Mouse (Mus musculus) neural tube, embryonic 15.5 days (tissue): ENCODE measurements around the gene Ssbp2. TPM values are rescaled to one million over a fixed set of nuclear protein-coding genes. Genes with fewer than 3 reads are reported as not detected.

ENCODE experiments used
- ATAC-seq: fragments of 200-750 bp; cut with Nextera tagmentation; 2 replicates; pipeline ENCODE4 v1.8.0; 2017; ENCODE audit warnings: mild to moderate bottlenecking, moderate TSS enrichment, moderate library complexity; ENCODE audit not compliant: low FRiP score
- H3K27ac ChIP-seq: fragments of 300-500 bp; sonication (generic); replicated peaks from 2 replicates; pipeline ENCODE4 v1.5.1; 2015; ENCODE audit warnings: mild to moderate bottlenecking, inconsistent platforms
- H3K27me3 ChIP-seq: fragments of 300-500 bp; sonication (generic); replicated peaks from 2 replicates; pipeline ENCODE4 v1.6.1; 2015; ENCODE audit warnings: inconsistent platforms
- H3K36me3 ChIP-seq: fragments of 300-500 bp; sonication (generic); 2 replicates; pipeline ENCODE4 v1.6.1; 2015; ENCODE audit warnings: inconsistent platforms
- H3K4me1 ChIP-seq: fragments of 300-500 bp; sonication (generic); 2 replicates; pipeline ENCODE4 v1.6.1; 2015; ENCODE audit warnings: inconsistent platforms
- H3K4me2 ChIP-seq: fragments of 300-500 bp; sonication (generic); 2 replicates; pipeline ENCODE4 v1.6.1; 2015; ENCODE audit warnings: inconsistent platforms, mild to moderate bottlenecking, moderate library complexity
- H3K4me3 ChIP-seq: fragments of 300-500 bp; sonication (generic); replicated peaks from 2 replicates; pipeline ENCODE4 v1.5.1; 2015; ENCODE audit warnings: mild to moderate bottlenecking, inconsistent platforms
- H3K9ac ChIP-seq: fragments of 300-500 bp; sonication (generic); replicated peaks from 2 replicates; pipeline ENCODE4 v1.6.1; 2015; ENCODE audit warnings: mild to moderate bottlenecking, inconsistent platforms
- H3K9me3 ChIP-seq: fragments of 300-500 bp; sonication (generic); replicated peaks from 2 replicates; pipeline ENCODE4 v1.6.1; 2016; ENCODE audit warnings: inconsistent platforms
- WGBS: fragments of 180-500 bp; shearing (Covaris S2); methylation state at CpG from one replicate; pipeline ENCODE4 v1.1.7; 2015; ENCODE audit warnings: mixed read lengths; 5-methylcytosine and 5-hydroxymethylcytosine counted together
- polyA plus RNA-seq: library from polyadenylated mRNA; unstranded; fragments of >200 nt; fragmentation: Nextera tagmentation; extraction: Ambion mirVana; gene quantifications from 2 replicates; pipeline ENCODE4 v1.2.1, GENCODE M21; 2015

Ssbp2 gene
- polyA plus RNA-seq, 1 experiment from 2014 or later = 214 TPM

- Histone ChIP-seq H3K4me1 (no peaks in the 10 kb centered on the region), H3K4me3 (no peak overlapping the region), H3K9ac (no peak overlapping the region), H3K36me3 (0 out of 2 replicates have a peak, but pooled peaks cover 5% of the 10 kb centered on the region), H3K4me2 (no peak overlapping the region), H3K9me3 (no peaks in the 10 kb centered on the region), H3K27ac (no peak overlapping the region), H3K27me3 (no peaks in the 10 kb centered on the region)
- WGBS = 83% methylated on average over 3 of the region's 3 CpGs
- no peak for ATAC-seq
Measured at GRCm38 (mm10) chr13:91497055-91497454, 37.0 kb downstream of the Ssbp2 start.

DNA sequence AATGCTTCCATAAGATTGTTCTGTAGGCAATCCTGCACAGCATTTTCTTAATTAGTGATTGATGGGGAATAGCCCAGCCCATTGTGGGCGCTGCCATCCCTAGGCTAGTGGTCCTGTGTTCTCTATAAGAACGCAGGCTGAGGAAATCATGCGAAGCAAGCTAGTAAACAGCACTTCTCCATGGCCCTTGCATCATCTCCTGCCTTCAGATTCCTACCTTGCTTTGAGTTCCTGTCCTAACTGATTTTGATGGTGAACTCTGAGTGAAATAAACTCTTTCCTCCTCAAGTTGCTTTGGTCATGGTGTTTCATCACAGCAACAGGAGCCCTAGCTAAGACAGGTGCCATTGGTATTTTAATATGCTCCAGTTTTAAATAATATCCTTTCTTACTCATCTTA is 41.7 kb downstream of the Ssbp2 start:
- no peak overlapping the region for H3K27ac ChIP-seq

GRCm38 (mm10) chr13:91502642-91503373 is 42.7 kb downstream of the Ssbp2 start:
- H3K4me3 ChIP-seq = no peak overlapping the region
- 76% methylated on average over 12 of the region's 12 CpGs for WGBS
- no peak overlapping the region for H3K4me2 ChIP-seq
- no peaks in the 10 kb centered on the region for H3K4me1 ChIP-seq
- ATAC-seq = no peak
- no peaks in the 10 kb centered on the region for H3K9me3 ChIP-seq
- H3K9ac ChIP-seq = no peak overlapping the region
- H3K27me3 ChIP-seq = no peaks in the 10 kb centered on the region
- H3K36me3 ChIP-seq = 0 out of 2 replicates have a peak, but pooled peaks cover 5% of the 10 kb centered on the region
- no peak overlapping the region for H3K27ac ChIP-seq

More for the DNA sequence above, 41.7 kb downstream of the Ssbp2 start:
- Histone ChIP-seq H3K4me1 (no peaks in the 10 kb centered on the region), H3K9me3 (no peaks in the 10 kb centered on the region), H3K27me3 (no peaks in the 10 kb centered on the region), H3K4me2 (no peak overlapping the region), H3K4me3 (no peak overlapping the region), H3K9ac (no peak overlapping the region), H3K36me3 (0 out of 2 replicates have a peak, but pooled peaks cover 5% of the 10 kb centered on the region)
- 91% methylated on average over 3 of the region's 3 CpGs for WGBS
- ATAC-seq = no peak

DNA sequence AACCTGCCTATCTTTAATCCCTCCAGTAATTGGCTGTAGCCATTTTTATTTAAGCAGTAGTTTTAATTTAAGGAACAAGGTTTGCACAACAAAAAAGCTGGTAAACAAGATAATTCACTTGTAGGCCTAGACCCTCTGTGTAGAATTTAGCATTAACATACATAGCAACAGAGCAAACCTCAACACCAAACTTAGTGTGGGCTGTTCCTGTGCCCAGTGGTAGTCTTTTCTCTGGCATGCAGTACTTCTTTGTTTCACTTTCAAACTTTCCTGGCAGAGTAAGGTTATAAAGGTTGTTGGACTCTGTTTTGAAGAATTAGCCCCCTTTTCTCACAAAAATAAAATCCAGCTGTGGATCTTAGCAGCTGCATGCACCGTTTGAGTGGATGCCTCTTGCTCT is 48.9 kb downstream of the Ssbp2 start:
- H3K9ac ChIP-seq = no peak overlapping the region
- no peak overlapping the region for H3K4me2 ChIP-seq
- no peak overlapping the region for H3K27ac ChIP-seq
- peaks cover 5% of the 10 kb centered on the region; the same call in 1 of the 2 replicates for H3K4me1 ChIP-seq
- H3K36me3 ChIP-seq = no peaks in the 10 kb centered on the region
- ATAC-seq = no peak
- H3K4me3 ChIP-seq = no peak overlapping the region
- 82% methylated on average over 1 of the region's 1 CpGs for WGBS
- no peaks in the 10 kb centered on the region for H3K9me3 ChIP-seq
- no peaks in the 10 kb centered on the region for H3K27me3 ChIP-seq

DNA sequence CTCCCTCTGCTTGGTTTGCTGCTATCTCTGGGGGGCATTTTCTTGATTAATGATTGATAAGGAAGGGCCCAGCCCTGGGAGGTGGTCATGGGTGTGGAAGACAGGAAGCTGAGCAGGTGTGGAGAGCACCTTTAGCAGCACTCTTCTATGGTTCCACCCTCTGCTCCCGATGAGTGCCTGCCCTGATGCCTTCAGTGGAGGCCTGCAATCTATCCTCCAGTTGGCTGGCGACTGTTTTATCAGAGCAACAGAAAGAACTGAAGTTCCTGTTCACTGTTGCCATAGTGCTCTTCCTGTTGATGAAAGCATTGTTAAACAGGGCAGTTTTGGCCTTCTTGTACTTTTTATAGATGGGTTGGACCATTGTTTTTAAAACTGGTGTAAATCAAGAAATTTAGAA is 49.4 kb downstream of the Ssbp2 start:
- no peak overlapping the region for H3K4me3 ChIP-seq
- H3K9me3 ChIP-seq = no peaks in the 10 kb centered on the region
- 79% methylated on average over 2 of the region's 2 CpGs for WGBS
- no peak overlapping the region for H3K9ac ChIP-seq
- H3K4me1 ChIP-seq = peaks cover 5% of the 10 kb centered on the region; the same call in 1 of the 2 replicates
- H3K4me2 ChIP-seq = no peak overlapping the region
- H3K27ac ChIP-seq = no peak overlapping the region
- H3K27me3 ChIP-seq = no peaks in the 10 kb centered on the region
- no peaks in the 10 kb centered on the region for H3K36me3 ChIP-seq
- ATAC-seq = no peak

DNA sequence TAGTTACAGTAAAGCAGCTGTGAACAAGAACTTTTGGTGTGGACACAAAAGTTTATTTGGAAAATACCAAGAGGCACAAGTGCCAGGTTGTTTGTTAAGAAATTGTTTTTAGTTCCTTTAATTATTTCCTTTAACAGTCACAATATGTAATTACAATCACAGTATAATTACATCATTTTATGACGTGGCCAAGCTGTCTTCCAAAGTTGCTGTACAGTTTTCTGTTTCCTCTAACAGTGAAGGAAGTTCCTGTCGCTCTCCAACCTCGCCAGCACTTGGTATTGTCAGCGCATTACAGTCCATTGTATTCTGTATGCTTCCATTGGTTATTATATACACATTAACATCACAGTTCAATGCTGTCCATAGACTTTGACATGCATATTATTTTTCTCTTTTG is 54.9 kb downstream of the Ssbp2 start:
- Histone ChIP-seq H3K4me2 (no peak overlapping the region), H3K27me3 (no peaks in the 10 kb centered on the region), H3K4me1 (peaks cover 3% of the 10 kb centered on the region; the same call in 1 of the 2 replicates), H3K27ac (no peak overlapping the region), H3K9ac (no peak overlapping the region), H3K4me3 (no peak overlapping the region), H3K36me3 (no peaks in the 10 kb centered on the region), H3K9me3 (no peaks in the 10 kb centered on the region)
- ATAC-seq = no peak
- WGBS = 92% methylated on average over 4 of the region's 4 CpGs

DNA sequence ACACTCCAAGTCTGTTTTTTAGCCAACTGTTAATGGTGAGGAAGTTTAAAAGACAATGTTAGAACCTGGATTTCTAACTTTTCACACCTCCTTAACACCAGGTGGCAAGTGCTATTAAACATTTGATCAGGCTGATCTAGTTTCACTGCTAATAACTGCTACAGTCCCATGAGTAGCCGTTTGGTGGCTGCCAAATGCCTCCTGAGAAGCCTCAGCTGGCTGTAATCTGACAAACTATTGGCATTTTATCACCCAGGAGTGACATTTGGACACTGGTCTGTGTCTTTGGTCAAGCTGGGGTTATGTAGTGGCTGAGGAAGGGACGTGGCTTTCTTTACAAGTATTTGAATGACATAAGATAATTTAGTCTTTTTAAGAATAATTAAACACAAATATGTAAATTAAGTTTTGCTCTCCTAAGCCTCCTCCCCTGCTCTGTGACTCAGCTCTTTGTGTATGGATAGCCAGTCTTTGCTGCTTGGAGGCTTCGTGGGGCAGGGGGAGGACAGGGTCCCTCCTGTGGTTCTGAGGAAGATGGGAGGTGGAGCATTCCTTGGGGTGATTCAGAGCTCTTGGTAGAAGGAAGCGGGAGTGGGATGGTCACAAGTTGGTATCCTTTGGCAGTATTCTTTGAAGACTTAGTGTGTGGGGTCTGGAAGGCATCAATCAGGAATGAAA is 60.1 kb downstream of the Ssbp2 start:
- no peak for ATAC-seq
- peaks cover 6% of the 10 kb centered on the region; the same call in 1 of the 2 replicates for H3K4me1 ChIP-seq
- no peak overlapping the region for H3K4me3 ChIP-seq
- H3K36me3 ChIP-seq = no peaks in the 10 kb centered on the region
- H3K9me3 ChIP-seq = no peaks in the 10 kb centered on the region
- no peak overlapping the region for H3K9ac ChIP-seq
- 25% methylated on average over 4 of the region's 4 CpGs for WGBS
- H3K27ac ChIP-seq = no peak overlapping the region
- no peaks in the 10 kb centered on the region for H3K27me3 ChIP-seq
- no peak overlapping the region for H3K4me2 ChIP-seq

GRCm38 (mm10) chr13:91520968-91521367 is 60.9 kb downstream of the Ssbp2 start:
- no peak overlapping the region for H3K4me2 ChIP-seq
- no peak overlapping the region for H3K9ac ChIP-seq
- no peak overlapping the region for H3K27ac ChIP-seq
- peaks cover 6% of the 10 kb centered on the region; the same call in 1 of the 2 replicates for H3K4me1 ChIP-seq
- WGBS = 98% methylated on average over 1 of the region's 1 CpGs
- no peaks in the 10 kb centered on the region for H3K36me3 ChIP-seq
- H3K27me3 ChIP-seq = no peaks in the 10 kb centered on the region
- no peaks in the 10 kb centered on the region for H3K9me3 ChIP-seq
- no peak overlapping the region for H3K4me3 ChIP-seq
- ATAC-seq = no peak

DNA sequence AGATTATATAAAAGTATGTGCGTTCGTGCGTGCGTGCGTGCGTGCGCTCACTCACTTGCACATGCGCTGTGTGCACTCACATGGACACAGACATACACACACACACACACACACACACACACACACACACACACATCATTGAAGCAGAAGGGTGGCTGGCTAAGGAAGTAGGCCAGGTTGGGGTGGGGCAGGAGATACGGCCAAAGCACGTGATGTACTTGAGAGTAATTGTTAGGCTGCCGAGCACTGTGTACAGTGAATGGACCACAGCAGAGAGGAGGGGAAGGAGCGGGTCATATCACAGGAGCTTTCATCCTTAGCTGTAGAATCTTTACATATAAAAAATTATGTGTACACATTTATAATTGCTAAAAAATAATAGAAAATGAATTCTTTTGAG is 66.0 kb downstream of the Ssbp2 start:
- 0 out of 2 replicates have a peak, but pooled peaks have one; percentile 21 for ATAC-seq

GRCm38 (mm10) chr13:91529821-91530220 is 69.7 kb downstream of the Ssbp2 start:
- 96% methylated on average over 3 of the region's 3 CpGs for WGBS
- no peaks in the 10 kb centered on the region for H3K4me1 ChIP-seq
- ATAC-seq = no peak
- peaks cover 7% of the 10 kb centered on the region; the same call in 1 of the 2 replicates for H3K36me3 ChIP-seq
- no peaks in the 10 kb centered on the region for H3K9me3 ChIP-seq
- no peak overlapping the region for H3K27ac ChIP-seq
- H3K9ac ChIP-seq = no peak overlapping the region
- H3K27me3 ChIP-seq = no peaks in the 10 kb centered on the region
- no peak overlapping the region for H3K4me3 ChIP-seq
- H3K4me2 ChIP-seq = no peak overlapping the region

More for the DNA sequence above, 66.0 kb downstream of the Ssbp2 start:
- Histone ChIP-seq H3K27me3 (no peaks in the 10 kb centered on the region), H3K4me1 (no peaks in the 10 kb centered on the region), H3K9ac (no peak overlapping the region), H3K9me3 (no peaks in the 10 kb centered on the region), H3K4me2 (no peak overlapping the region), H3K27ac (no peak overlapping the region), H3K4me3 (no peak overlapping the region), H3K36me3 (no peaks in the 10 kb centered on the region)
- 91% methylated on average over 12 of the region's 12 CpGs for WGBS

- H3K4me1 ChIP-seq = no peaks in the 10 kb centered on the region
- no peaks in the 10 kb centered on the region for H3K27me3 ChIP-seq
- no peak overlapping the region for H3K4me2 ChIP-seq
- no peak overlapping the region for H3K27ac ChIP-seq
- 78% methylated on average over 3 of the region's 3 CpGs for WGBS
- H3K4me3 ChIP-seq = no peak overlapping the region
- no peaks in the 10 kb centered on the region for H3K9me3 ChIP-seq
- no peak overlapping the region for H3K9ac ChIP-seq
- H3K36me3 ChIP-seq = peaks cover 10% of the 10 kb centered on the region; the same call in 1 of the 2 replicates
- no peak for ATAC-seq
Measured at GRCm38 (mm10) chr13:91536711-91537110, 76.6 kb downstream of the Ssbp2 start.
